Mouse (Mus musculus): Measurements from ENCODE around the gene Creb3l2. TPM values are rescaled to one million over a fixed set of nuclear protein-coding genes. Genes with fewer than 3 reads are reported as not detected.

The Creb3l2 gene
- total RNA-seq, 1 experiment from 2014 or later: 2.0 TPM

GRCm38 (mm10) chr6:37447704-37448466 is 5.9 kb upstream of the Creb3l2 start:
- peak; percentile 89 for ATAC-seq (ENCODE audit: extremely low read depth, insufficient number of reproducible peaks, low FRiP score, poor library complexity, severe bottlenecking)

GRCm38 (mm10) chr6:37442781-37443180 is 835 bp upstream of the Creb3l2 start:
- no peak for ATAC-seq (ENCODE audit: extremely low read depth, insufficient number of reproducible peaks, low FRiP score, poor library complexity, severe bottlenecking)

GRCm38 (mm10) chr6:37441251-37442011 is 515 bp downstream of the Creb3l2 start:
- no peak for ATAC-seq (ENCODE audit: extremely low read depth, insufficient number of reproducible peaks, low FRiP score, poor library complexity, severe bottlenecking)

- ATAC-seq (ENCODE audit: extremely low read depth, insufficient number of reproducible peaks, low FRiP score, poor library complexity, severe bottlenecking): no peak
These were observed 1.3 kb downstream of the Creb3l2 start for GRCm38 (mm10) chr6:37440491-37441250.

GRCm38 (mm10) chr6:37439676-37440490 is 2.1 kb downstream of the Creb3l2 start:
- ATAC-seq (ENCODE audit: extremely low read depth, insufficient number of reproducible peaks, low FRiP score, poor library complexity, severe bottlenecking): no peak

GRCm38 (mm10) chr6:37438510-37438909 is 3.4 kb downstream of the Creb3l2 start:
- no peak for ATAC-seq (ENCODE audit: extremely low read depth, insufficient number of reproducible peaks, low FRiP score, poor library complexity, severe bottlenecking)

GRCm38 (mm10) chr6:37437086-37437485 is 4.9 kb downstream of the Creb3l2 start:
- no peak for ATAC-seq (ENCODE audit: extremely low read depth, insufficient number of reproducible peaks, low FRiP score, poor library complexity, severe bottlenecking)

GRCm38 (mm10) chr6:37435391-37435790 is 6.6 kb downstream of the Creb3l2 start:
- no peak for ATAC-seq (ENCODE audit: extremely low read depth, insufficient number of reproducible peaks, low FRiP score, poor library complexity, severe bottlenecking)

GRCm38 (mm10) chr6:37429849-37430470 is 12.0 kb downstream of the Creb3l2 start:
- ATAC-seq (ENCODE audit: extremely low read depth, insufficient number of reproducible peaks, low FRiP score, poor library complexity, severe bottlenecking): no peak

GRCm38 (mm10) chr6:37428947-37429346 is 13.0 kb downstream of the Creb3l2 start:
- no peak for ATAC-seq (ENCODE audit: extremely low read depth, insufficient number of reproducible peaks, low FRiP score, poor library complexity, severe bottlenecking)

GRCm38 (mm10) chr6:37428044-37428443 is 13.9 kb downstream of the Creb3l2 start:
- no peak for ATAC-seq (ENCODE audit: extremely low read depth, insufficient number of reproducible peaks, low FRiP score, poor library complexity, severe bottlenecking)

- ATAC-seq (ENCODE audit: extremely low read depth, insufficient number of reproducible peaks, low FRiP score, poor library complexity, severe bottlenecking): no peak
These were observed 15.3 kb downstream of the Creb3l2 start for GRCm38 (mm10) chr6:37426615-37427014.

GRCm38 (mm10) chr6:37425833-37426232 is 16.1 kb downstream of the Creb3l2 start:
- ATAC-seq (ENCODE audit: extremely low read depth, insufficient number of reproducible peaks, low FRiP score, poor library complexity, severe bottlenecking): no peak

- no peak for ATAC-seq (ENCODE audit: extremely low read depth, insufficient number of reproducible peaks, low FRiP score, poor library complexity, severe bottlenecking)
These were observed 16.9 kb downstream of the Creb3l2 start for GRCm38 (mm10) chr6:37425075-37425474.

GRCm38 (mm10) chr6:37424374-37424773 is 17.6 kb downstream of the Creb3l2 start:
- ATAC-seq (ENCODE audit: extremely low read depth, insufficient number of reproducible peaks, low FRiP score, poor library complexity, severe bottlenecking): no peak

- no peak for ATAC-seq (ENCODE audit: extremely low read depth, insufficient number of reproducible peaks, low FRiP score, poor library complexity, severe bottlenecking)
These were observed 18.6 kb downstream of the Creb3l2 start for GRCm38 (mm10) chr6:37423386-37423785.

GRCm38 (mm10) chr6:37421124-37421523 is 20.8 kb downstream of the Creb3l2 start:
- no peak for ATAC-seq (ENCODE audit: extremely low read depth, insufficient number of reproducible peaks, low FRiP score, poor library complexity, severe bottlenecking)

GRCm38 (mm10) chr6:37419445-37419941 is 22.5 kb downstream of the Creb3l2 start:
- ATAC-seq (ENCODE audit: extremely low read depth, insufficient number of reproducible peaks, low FRiP score, poor library complexity, severe bottlenecking): no peak

Data from neutrophil, adult 5-6 weeks (primary cell).